Mouse (Mus musculus) megakaryocyte, embryonic 14.5 days (primary cell): Measurements from ENCODE around the gene Srsf10.
A peak's percentile ranks its signal among the peaks of the same experiment; 100 is the strongest.

Experiments
- FLI1 ChIP-seq: IDR thresholded peaks from 2 replicates; pipeline ENCODE4 v1.6.1; 2012; ENCODE audit warnings: low read length, inconsistent platforms, mixed read lengths
- GATA1 ChIP-seq: IDR thresholded peaks from 3 replicates; pipeline ENCODE4 v1.6.1; 2012; ENCODE audit warnings: mixed read lengths, low read length, inconsistent platforms, borderline replicate concordance

DNA sequence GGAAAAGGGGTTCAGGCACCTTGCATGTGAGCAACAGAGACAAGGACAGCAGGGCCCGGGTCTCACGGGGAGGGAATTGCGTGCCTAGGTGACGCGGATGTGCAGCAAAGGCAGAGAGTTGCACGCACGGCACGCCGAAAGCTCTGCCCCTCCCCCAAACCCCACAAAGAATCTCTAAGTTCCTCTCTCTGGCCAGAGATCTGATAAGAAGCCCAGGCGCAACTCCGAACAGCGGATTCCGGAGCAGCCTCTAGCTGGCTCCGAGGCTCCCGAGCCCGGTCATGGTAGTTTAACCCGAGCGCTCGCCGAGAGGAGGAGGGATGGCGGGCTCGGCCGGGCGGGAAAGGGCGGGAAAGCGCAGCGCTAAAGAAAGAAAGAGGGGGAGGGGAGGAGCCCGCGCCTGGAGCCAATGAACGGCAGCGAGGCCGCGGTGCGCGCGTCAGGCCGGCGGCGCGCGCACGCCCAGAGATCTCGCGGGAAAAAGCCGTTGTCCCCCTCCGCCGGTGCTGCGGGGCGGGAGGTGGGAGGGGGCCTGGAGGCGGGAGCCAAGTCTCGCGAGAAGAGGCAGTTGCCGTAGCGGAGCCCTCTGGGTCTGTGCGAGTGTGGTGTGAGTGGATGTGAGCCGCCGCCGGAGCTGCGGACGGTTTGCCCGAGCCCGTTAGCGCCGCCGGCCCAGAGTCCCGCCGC lies at the start of gene Srsf10:
- TF ChIP-seq GATA1 (no peak), FLI1 (peak; percentile 23; the same call in 1 of the 2 replicates)
